Mouse (Mus musculus) kidney, adult 9 months (tissue): Measurements from ENCODE around the gene Agap3.
A peak's percentile ranks its signal among the peaks of the same experiment; 100 is the strongest.

ENCODE experiments used
- DNase-seq: peaks from one replicate; pipeline ENCODE4 v3.0.0; 2022

Agap3 gene

DNA sequence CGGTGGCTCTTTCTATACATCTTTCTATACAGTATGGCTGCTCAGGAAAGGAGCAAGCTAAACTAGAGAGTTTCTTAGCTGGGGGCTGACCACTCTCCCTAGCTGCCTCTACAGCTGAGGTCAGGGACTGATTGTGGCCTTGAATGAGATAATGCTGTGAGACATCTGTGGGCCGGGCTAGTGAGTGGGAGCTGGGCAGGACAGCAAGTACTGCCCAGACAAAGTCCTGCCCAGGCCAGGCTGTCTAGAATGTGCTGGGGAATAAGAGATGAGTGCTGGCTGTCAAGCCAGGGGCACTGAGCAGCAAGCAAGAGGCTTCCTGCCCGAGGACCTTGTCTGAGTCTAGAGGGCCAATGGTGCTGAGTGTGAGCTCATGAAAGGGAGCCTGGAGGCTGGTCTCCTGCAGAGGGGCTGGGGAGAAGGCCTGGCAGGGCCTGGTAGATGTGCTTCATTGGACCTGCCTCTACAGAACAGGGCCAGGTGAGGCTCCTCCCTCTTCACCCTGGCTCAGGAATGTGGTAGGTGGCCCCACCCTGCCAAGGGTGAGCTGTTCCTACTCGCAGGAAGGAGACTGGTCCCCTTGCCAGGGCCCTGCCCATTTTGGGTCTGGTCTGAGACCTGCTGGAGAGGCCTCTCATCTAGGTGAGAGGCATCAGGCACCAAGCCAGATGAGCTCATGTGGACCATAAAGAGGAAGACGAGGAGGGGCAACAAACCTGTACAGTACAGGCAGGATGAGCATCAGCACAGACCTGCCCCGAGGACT is 23.7 kb downstream of the Agap3 start:
- peak; percentile 64 for DNase-seq

DNA sequence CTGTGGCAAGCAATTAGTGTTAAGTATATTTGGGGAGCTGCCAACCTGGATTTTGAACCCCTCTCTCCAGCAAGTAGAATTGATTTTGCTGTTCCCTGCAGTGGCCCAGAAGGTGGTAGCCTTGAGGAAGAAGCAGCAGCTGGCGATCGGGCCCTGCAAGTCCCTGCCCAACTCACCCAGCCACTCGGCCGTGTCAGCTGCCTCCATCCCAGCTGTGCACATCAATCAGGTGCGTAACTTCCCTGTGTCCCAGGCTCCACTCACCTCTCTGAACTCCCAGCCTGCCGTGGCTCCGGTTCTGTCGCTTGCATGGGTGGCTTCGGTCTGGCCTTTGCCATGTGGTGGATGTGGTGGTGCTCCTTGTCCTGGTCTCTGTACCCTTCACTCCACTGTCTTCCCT is 25.9 kb downstream of the Agap3 start:
- no peak for DNase-seq

DNA sequence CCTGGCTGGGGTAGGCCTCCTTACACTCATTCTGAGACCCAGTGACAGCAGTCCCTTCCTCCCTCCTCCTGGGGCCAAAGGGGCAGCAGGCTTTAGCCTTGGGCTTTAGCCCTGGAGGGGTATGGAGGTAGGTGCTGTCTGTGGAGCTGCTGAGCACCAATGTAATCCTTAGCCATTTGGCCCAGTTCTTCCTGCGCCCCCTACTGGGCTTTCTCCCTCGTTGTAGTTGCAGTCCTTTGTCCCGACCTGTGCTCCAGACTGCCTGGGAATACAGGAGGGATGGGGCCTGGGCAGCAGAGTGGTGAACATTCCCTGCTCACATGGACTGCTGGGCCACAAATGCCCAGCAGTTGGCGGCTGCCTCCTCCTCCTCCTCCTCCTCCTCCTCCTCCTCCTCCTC is 29.7 kb downstream of the Agap3 start:
- DNase-seq, result peak; percentile 88

DNA sequence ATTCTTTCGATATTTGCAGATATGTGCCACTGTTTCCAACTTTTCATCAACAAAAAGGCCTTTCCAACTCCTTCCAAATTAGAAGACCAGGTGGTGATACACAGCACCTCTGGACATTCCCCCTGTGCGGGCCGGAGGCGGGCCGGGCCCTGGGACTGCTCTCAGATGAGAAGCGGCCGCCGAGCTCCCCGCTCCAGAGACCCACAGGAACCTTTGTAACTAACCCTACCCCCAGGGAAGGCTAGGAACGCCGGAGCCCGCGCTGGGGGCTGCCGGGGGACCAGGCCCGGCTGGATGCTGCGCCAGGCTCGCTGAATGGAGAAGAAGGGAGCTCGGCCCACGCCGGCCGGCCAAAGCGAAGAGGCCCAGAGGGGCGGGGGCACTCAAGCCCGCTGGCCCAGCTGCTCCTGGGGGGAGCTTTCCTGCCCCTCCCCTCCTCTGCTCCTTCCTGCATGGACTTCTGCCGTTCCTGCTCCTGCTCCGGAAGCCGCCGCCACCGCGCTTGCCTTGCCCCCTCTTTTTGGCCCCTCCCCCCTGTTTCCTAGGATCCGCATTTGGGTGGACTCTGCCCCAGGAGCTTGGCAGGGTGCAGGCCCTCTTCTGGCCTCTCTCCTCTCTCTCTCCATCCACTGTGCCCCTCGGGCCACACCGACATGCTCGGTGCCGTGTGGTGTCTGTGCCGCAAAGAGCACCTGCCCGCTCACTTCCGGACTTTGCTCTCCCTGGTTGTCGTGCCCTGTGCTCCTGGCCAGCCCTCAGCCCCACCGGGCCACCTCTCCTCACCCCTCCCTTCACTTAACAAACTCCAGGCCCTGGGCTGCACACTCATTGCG is 30.5 kb downstream of the Agap3 start:
- DNase-seq, result peak; percentile 89

GRCm38 (mm10) chr5:24483326-24483725 is 31.3 kb downstream of the Agap3 start:
- peak; percentile 91 for DNase-seq

GRCm38 (mm10) chr5:24484963-24485362 is 33.0 kb downstream of the Agap3 start:
- DNase-seq, result peak; percentile 45

DNA sequence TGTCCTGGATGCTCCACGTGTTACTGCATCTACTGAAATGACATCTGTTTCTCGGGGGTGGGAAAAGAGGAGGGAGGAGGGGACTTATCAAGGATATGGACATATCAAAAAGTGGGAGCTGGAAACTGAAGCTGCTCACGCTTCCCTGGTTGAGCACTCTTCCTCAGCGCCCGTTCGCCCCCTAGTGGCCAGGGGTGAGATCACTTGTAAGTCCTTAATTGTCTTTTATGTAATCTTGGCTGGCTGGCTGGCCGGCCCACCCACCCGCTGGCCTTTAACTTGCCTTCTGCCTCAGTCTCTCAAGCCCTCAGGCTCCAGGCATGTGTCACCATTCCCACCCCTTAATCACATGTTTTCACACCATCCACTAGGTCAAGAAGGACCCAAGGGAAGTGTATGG is 34.1 kb downstream of the Agap3 start:
- DNase-seq, result peak; percentile 92

- DNase-seq, result no peak
Observed at GRCm38 (mm10) chr5:24486738-24487137, 34.8 kb downstream of the Agap3 start.

- DNase-seq, result no peak
Observed at GRCm38 (mm10) chr5:24490413-24490920, 38.5 kb downstream of the Agap3 start.

DNA sequence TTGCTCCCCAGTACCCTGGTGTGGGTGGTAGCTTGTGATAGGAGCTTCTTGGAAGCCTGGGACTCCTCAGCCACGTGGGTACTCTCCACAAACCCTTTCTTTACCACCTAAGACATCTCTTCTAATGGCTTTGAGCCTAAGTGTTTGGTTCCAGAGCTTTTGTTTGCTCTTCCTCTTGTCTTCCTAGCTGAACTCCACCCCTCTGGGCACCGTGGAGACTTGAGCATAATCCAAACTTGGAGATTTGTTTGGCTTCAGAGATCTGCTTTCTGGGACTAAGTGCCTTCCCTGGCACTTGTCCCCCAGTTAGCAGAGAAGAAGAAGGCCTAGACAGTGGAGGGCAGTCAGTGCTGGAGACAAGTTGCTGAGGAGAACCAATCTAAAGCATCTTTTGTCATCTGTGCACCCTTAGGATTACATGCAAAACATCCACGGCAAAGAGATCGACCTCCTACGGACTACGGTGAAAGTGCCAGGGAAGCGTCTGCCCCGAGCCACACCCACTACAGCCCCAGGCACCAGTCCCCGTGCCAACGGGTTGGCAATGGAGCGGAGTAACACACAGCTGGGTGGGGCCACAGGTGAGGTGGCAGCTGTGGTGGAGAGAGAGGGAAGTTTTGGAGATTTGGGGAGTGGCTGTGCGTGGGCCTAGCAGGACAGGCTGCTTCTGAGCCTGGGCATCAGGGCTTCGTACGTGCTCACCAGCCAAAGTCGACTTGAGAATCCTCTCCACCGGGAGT is 40.7 kb downstream of the Agap3 start:
- DNase-seq, result no peak

DNA sequence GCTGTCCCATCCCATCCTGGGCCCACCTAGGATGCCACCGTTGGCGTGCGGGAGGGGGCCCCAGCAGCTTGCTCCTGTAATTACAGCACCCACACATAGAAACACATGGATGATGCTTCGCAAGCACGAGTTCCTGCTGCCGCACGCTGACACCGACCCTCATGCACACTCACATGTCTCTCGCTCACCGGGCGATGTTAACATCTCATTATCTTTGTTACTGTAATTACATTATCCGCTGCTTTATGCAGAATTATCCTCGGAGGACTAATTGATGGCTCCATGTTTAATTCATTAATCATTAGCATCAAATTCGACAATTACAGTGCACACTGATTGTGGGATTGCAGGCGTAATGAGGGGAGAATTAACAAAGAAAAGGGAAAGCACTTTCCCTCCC is 43.0 kb downstream of the Agap3 start:
- no peak for DNase-seq

DNA sequence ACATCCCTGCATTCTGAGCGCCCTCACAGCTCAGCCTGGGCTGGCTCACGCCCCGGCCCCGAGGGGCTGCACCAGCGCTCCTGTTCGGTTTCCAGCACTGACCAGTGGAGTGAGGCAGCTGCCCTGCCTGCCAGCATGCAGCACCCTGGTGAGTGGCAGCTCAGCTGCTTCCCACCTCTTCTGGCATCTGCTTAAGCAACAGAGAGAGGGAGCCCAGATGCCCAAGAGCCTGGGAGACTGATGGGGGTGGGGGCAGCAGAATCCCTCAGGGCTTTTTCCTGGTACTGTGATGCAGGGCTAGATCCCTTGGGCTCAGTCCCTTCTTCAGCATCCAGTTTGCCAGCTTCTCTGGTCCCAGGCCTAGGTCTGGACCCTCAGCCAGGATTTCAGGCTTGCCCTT is 44.8 kb downstream of the Agap3 start:
- DNase-seq, result no peak

DNA sequence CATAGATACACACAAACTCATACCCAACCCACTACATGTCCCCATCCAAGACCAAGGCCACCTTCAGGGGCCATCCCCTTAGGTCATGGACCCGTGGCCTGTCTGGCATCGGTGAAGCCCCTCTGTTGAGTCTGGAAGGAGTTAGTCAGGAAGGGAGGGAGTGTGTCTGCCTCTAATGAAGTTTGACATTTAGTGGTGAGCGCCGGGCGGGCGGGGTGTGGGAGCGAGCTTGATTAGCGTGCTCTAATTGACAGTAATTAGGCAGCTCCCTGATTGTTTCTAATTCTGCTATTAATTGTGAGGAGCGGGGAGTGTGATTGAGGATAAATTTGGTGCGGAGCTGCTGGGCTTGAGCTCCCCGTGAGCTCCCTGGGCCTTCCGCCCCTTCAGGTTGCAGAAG is 45.5 kb downstream of the Agap3 start:
- no peak for DNase-seq

GRCm38 (mm10) chr5:24499113-24499512 is 47.1 kb downstream of the Agap3 start:
- DNase-seq, result no peak

- DNase-seq, result no peak
Observed at GRCm38 (mm10) chr5:24500851-24501250, 48.9 kb downstream of the Agap3 start.

DNA sequence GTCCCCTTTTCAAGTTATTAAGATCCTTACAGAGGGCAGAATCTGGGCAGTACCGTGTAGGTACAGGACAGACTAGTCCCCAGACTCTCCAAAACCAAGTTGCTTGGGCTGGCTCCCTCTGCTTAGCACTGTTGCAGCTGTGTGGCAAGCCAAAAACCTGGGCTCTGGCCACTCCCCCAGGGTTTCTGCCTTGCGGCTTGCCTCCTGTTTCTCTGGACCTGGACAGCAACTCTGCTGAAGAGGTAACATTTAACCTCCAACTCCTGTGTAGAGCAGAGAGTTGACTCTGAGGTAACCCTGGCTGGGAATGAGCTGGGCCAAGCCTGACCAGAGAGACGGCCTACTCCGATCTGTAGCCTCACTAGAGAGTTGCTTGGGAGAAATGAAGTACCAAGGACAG is 50.8 kb downstream of the Agap3 start:
- DNase-seq, result peak; percentile 74

GRCm38 (mm10) chr5:24505513-24505912 is 53.5 kb downstream of the Agap3 start:
- DNase-seq, result no peak

DNA sequence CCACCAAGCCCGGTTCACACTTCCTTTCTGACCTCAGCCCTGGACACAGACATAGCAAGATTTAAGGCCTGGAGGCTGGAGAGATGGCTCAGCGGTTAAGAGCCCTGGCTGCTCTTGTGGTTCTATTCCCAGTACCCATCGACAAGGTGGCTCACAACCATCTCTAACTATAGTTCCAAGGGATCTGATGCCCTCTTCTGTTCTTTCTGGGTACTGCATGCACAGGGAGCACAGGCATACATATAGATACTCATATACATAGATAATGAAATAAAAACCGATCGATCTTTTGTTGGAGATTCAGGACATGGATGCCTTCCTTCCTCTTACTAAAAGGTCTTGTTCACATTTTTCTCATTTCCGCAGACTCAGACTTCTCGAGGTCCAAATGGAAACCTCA is 56.4 kb downstream of the Agap3 start:
- DNase-seq, result no peak

GRCm38 (mm10) chr5:24510635-24511034 is 58.7 kb downstream of the Agap3 start:
- peak; percentile 50 for DNase-seq

DNA sequence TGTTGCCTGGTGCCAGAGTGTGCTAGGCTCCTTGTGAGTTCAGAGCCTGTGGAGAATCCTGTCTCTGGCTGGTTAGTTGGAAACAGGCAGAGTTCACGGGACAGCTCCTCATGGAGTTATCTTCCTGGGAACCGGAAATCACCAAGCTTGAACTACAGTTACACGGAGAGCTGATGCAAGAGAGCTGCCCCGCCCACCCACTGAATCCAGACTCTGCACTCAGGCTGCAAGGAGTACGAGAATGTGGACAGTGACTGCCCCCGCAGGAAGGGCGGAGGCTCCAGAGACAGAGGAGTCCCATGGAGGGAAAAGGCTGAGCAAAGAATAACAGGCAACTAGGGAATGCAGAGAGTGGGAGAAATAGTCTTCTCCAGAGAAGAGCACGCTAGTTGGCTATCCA is 60.3 kb downstream of the Agap3 start:
- DNase-seq, result peak; percentile 26

DNA sequence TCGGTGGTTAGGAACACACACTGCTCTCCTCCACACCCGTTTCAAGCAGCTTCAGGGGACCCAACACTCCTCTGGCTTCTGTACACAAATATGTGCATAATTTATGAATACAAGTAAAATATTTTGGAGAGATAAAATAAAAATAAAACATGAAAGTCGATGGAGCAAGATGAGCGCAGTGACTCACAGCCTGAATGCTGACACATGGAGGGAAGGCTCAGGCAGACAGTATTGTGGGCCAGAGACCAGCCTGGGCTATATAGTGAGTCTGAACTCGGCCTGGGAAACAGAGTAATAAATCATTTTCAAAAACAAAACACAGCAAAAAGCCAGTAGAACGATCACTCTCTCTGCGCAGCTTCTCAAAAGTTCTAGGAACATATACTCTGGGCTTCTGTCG is 69.4 kb downstream of the Agap3 start:
- DNase-seq, result no peak

- no peak for DNase-seq
Observed at GRCm38 (mm10) chr5:24523806-24524205, 71.8 kb downstream of the Agap3 start.

DNA sequence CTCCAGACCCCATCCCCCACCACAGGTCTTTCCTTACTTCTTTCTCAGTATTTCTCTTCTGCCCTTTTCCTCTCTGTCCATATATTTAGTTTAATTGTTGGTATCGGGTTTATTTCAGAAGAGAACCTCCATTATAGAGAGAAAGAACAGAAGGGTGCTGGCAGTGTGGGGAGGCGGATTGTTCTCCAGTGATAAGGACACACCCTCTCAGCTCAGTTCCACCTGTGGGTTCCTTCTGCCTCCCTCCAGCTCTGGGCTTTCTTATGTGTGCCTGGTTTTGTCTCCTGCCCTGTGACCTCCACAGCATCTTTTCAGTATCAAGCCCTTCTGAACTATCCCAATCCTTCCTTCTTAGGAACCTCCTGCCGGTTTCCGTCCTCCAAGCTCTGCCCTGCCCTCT is 72.5 kb downstream of the Agap3 start:
- no peak for DNase-seq
